Mouse (Mus musculus) MEL (cell line): ENCODE measurements at regions not wholly inside any gene's neighbourhood (a gene's known extent, or its start where the extent isn't known, plus 50 kb on each side); places are given as distances from the start of the nearest gene placed in this dataset.

ENCODE experiments used
- DNase-seq: peaks from one replicate; pipeline ENCODE4 v3.0.0; 2011; ENCODE audit warnings: low read depth, low spot score
- H3K27ac ChIP-seq: 2 replicates; pipeline ENCODE4 v1.5.1; 2012; ENCODE audit warnings: low read depth, mild to moderate bottlenecking, control low read depth, low read length, moderate library complexity; ENCODE audit not compliant: control insufficient read depth
- H3K27me3 ChIP-seq, 2 experiments: fragments of 150-350 bp in 1 of 2; sonication (generic) in 1 of 2; 2 replicates each; pipeline ENCODE4 v1.6.1; 2012; ENCODE audit warnings: low read length in 2 of 2, mild to moderate bottlenecking in 2 of 2, improper control_type of control experiment in 1 of 2, moderate library complexity in 1 of 2; ENCODE audit not compliant: insufficient read depth in 2 of 2, control insufficient read depth in 1 of 2
- H3K36me3 ChIP-seq, 2 experiments: 2 replicates each; pipeline ENCODE4 v1.6.1; 2012 to 2014; ENCODE audit warnings: low read length in 2 of 2, improper control_type of control experiment in 1 of 2, inconsistent platforms in 1 of 2, mild to moderate bottlenecking in 1 of 2; ENCODE audit not compliant: insufficient read depth in 2 of 2, control insufficient read depth in 1 of 2
- H3K4me1 ChIP-seq, 2 experiments: fragments of 150-350 bp in 1 of 2; sonication (generic) in 1 of 2; 2 replicates each; pipeline ENCODE4 v1.6.1; 2012; ENCODE audit warnings: low read length in 2 of 2, improper control_type of control experiment in 1 of 2, mild to moderate bottlenecking in 1 of 2; ENCODE audit not compliant: insufficient read depth in 2 of 2, control insufficient read depth in 1 of 2
- H3K4me3 ChIP-seq, 2 experiments: fragments of 150-350 bp in 1 of 2; sonication (generic) in 1 of 2; 2 replicates each; pipeline ENCODE4 v1.5.1; 2012; ENCODE audit warnings: low read depth in 2 of 2, low read length in 2 of 2, mild to moderate bottlenecking in 2 of 2, moderate library complexity in 2 of 2, control low read depth in 1 of 2, improper control_type of control experiment in 1 of 2; ENCODE audit not compliant: control insufficient read depth in 1 of 2, insufficient read depth in 1 of 2
- H3K79me2 ChIP-seq: 2 replicates; pipeline ENCODE4 v1.6.1; 2012; ENCODE audit warnings: mild to moderate bottlenecking, low read length, moderate library complexity; ENCODE audit not compliant: control insufficient read depth, poor library complexity, insufficient read depth
- H3K9ac ChIP-seq: 2 replicates; pipeline ENCODE4 v1.6.1; 2012; ENCODE audit warnings: low read depth, mild to moderate bottlenecking, control low read depth, low read length, moderate library complexity; ENCODE audit not compliant: control insufficient read depth, poor library complexity, severe bottlenecking
- H3K9me3 ChIP-seq: fragments of 150-350 bp; sonication (generic); replicated peaks from 2 replicates; pipeline ENCODE4 v1.6.1; 2012; ENCODE audit warnings: mild to moderate bottlenecking, low read length, improper control_type of control experiment, moderate library complexity; ENCODE audit not compliant: insufficient read depth
- BHLHE40 ChIP-seq: IDR thresholded peaks from 2 replicates; pipeline ENCODE4 v1.6.1; 2012; ENCODE audit warnings: low read depth, mild to moderate bottlenecking, inconsistent platforms, low read length, improper control_type of control experiment, borderline replicate concordance
- CHD1 ChIP-seq: IDR thresholded peaks from 2 replicates; pipeline ENCODE4 v1.6.1; 2012; ENCODE audit warnings: low read depth, mild to moderate bottlenecking, inconsistent platforms, low read length, improper control_type of control experiment
- CHD2 ChIP-seq: IDR thresholded peaks from 2 replicates; pipeline ENCODE4 v1.6.1; 2011; ENCODE audit warnings: low read length, improper control_type of control experiment
- CTCF ChIP-seq, 3 experiments: IDR thresholded peaks in 2 of 3; conservative IDR thresholded peaks in 1 of 3; 2 replicates each; pipeline ENCODE4 v1.5.1; 2011 to 2012; ENCODE audit warnings: low read length in 3 of 3, low read depth in 2 of 3, mild to moderate bottlenecking in 2 of 3, improper control_type of control experiment in 1 of 3, inconsistent platforms in 1 of 3, mixed read lengths in 1 of 3, moderate library complexity in 1 of 3; ENCODE audit not compliant: control insufficient read depth in 1 of 3, insufficient read depth in 1 of 3, poor library complexity in 1 of 3, severe bottlenecking in 1 of 3
- E2F4 ChIP-seq: IDR thresholded peaks from 2 replicates; pipeline ENCODE4 v1.6.1; 2011; ENCODE audit warnings: low read depth, low read length, improper control_type of control experiment, borderline replicate concordance
- EP300 ChIP-seq, 2 experiments: IDR thresholded peaks; 2 replicates each; pipeline ENCODE4 v1.6.1; 2011; ENCODE audit warnings: improper control_type of control experiment in 2 of 2, low read length in 2 of 2, low read depth in 1 of 2, mild to moderate bottlenecking in 1 of 2
- MAFK ChIP-seq: IDR thresholded peaks from 2 replicates; pipeline ENCODE4 v1.6.1; 2011; ENCODE audit warnings: low read depth, mild to moderate bottlenecking, low read length, improper control_type of control experiment, borderline replicate concordance
- MAX ChIP-seq: IDR thresholded peaks from 2 replicates; pipeline ENCODE4 v1.6.1; 2011; ENCODE audit warnings: low read length, improper control_type of control experiment
- MXI1 ChIP-seq: IDR thresholded peaks from 2 replicates; pipeline ENCODE4 v1.6.1; 2011; ENCODE audit warnings: mild to moderate bottlenecking, low read depth, low read length, improper control_type of control experiment
- NELFE ChIP-seq: IDR thresholded peaks from 2 replicates; pipeline ENCODE4 v1.6.1; 2011; ENCODE audit warnings: low read depth, low read length, improper control_type of control experiment
- NRF1 ChIP-seq: IDR thresholded peaks from 2 replicates; pipeline ENCODE4 v1.6.1; 2014; ENCODE audit warnings: low read depth, mild to moderate bottlenecking, inconsistent platforms, low read length, improper control_type of control experiment, moderate library complexity; ENCODE audit not compliant: poor library complexity, insufficient read depth, severe bottlenecking
- POLR2A ChIP-seq, 2 experiments: IDR thresholded peaks; 2 replicates each; pipeline ENCODE4 v1.6.1; 2011 to 2012; ENCODE audit warnings: low read length in 2 of 2, mild to moderate bottlenecking in 2 of 2, control low read depth in 1 of 2, improper control_type of control experiment in 1 of 2, low read depth in 1 of 2, moderate library complexity in 1 of 2; ENCODE audit not compliant: control insufficient read depth in 1 of 2, insufficient read depth in 1 of 2, poor library complexity in 1 of 2
- POLR2AphosphoS5 ChIP-seq: IDR thresholded peaks from 2 replicates; pipeline ENCODE4 v1.6.1; 2012; ENCODE audit warnings: low read depth, borderline replicate concordance, mild to moderate bottlenecking, inconsistent platforms, low read length, moderate library complexity, mixed read lengths
- RCOR1 ChIP-seq: IDR thresholded peaks from 2 replicates; pipeline ENCODE4 v1.6.1; 2012; ENCODE audit warnings: low read depth, mild to moderate bottlenecking, inconsistent platforms, low read length, improper control_type of control experiment
- TAL1 ChIP-seq: IDR thresholded peaks from 2 replicates; pipeline ENCODE4 v1.6.1; 2012; ENCODE audit warnings: mild to moderate bottlenecking, inconsistent platforms, low read length, moderate library complexity, mixed read lengths
- UBTF ChIP-seq: IDR thresholded peaks from 2 replicates; pipeline ENCODE4 v1.6.1; 2012; ENCODE audit warnings: low read depth, mild to moderate bottlenecking, inconsistent platforms, low read length, improper control_type of control experiment, moderate library complexity, borderline replicate concordance; ENCODE audit not compliant: insufficient read depth
- USF2 ChIP-seq, 2 experiments: IDR thresholded peaks; 2 replicates each; pipeline ENCODE4 v1.6.1; 2011 to 2012; ENCODE audit warnings: improper control_type of control experiment in 2 of 2, low read length in 2 of 2, borderline replicate concordance in 1 of 2, inconsistent platforms in 1 of 2, low read depth in 1 of 2, mild to moderate bottlenecking in 1 of 2; ENCODE audit not compliant: insufficient read depth in 1 of 2
- ZNF384 ChIP-seq: IDR thresholded peaks from 2 replicates; pipeline ENCODE4 v1.6.1; 2012; ENCODE audit warnings: low read depth, mild to moderate bottlenecking, inconsistent platforms, low read length, improper control_type of control experiment

DNA sequence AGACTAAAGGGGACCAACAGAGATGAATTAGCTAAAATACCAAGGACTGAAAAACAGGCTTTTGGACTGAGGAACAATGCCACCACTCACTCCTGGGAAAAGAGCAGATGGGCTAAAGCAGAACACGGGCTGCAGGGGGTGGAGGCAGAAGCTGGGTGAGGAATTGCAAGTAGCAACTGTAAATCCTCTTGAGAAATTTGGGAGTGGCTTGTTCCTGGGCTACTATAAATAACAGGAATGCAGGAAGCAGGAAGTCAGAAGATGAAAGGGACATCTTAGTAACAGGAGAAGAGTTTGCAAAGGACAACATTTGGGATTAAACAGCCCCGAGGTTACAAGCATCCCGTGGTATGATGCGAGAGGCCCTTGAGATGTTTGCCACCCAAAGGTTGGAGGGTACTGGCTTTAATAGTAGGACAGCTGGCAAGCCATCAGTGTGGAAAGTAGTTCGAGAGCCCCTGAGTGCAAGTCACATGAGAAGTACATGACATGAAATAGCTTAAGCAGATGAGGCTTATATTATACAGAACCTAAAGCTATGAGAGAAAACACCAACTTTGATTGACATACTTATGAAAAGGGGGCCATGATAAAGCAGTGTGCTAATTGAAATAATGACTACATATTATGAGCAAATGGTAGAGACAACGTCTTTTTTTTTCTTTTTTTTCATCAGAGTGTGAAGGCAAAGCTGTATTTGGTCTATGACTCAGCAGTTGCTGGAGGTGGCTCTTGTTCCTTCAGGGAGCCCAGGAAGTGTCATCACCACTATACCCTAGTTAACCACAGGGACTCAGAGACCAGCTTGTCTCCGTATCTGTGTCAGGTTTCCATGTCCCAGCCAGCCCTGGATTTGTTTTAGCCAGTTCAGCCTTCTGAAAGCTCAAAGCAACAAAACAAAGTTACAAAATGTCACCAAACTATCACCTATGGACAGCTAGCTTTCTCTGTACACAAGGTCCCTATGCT, 357.6 kb upstream of the Acvr2a start:
- Histone ChIP-seq H3K27ac (no peak overlapping the region), H3K79me2 (no peaks in the 10 kb centered on the region), H3K9me3 (no peaks in the 10 kb centered on the region)
- TF ChIP-seq NELFE: no peak
- TF ChIP-seq, all 39 proteins: peak for 0
- H3K4me1 ChIP-seq: no peaks in the 10 kb centered on the region
- H3K36me3 ChIP-seq: no peaks in the 10 kb centered on the region
- H3K27me3 ChIP-seq: no peaks in the 10 kb centered on the region
- no peak overlapping the region for H3K4me3 ChIP-seq
- DNase-seq: no peak
- H3K9ac ChIP-seq: no peak overlapping the region

DNA sequence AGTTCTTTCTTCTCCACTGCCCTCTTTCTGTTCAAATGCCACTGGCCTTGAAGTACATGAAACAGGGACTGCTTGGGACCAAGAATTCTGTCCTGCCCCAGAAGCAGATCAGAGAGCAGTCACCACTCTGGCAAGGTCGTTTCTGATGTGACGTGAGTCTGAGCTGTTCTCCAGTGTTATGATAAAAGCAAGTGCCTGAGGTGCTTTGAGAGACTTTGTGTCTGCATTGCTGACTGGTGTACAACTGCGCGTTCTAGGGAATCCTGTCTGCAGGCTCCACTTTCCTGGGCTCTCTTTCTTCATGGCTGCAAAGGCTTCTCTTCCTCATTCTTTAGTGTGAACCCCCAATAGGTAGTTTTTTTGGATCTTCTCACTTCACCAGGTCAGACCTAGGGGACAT, 356.8 kb upstream of the Acvr2a start:
- Histone ChIP-seq H3K4me1 (no peaks in the 10 kb centered on the region), H3K9ac (no peak overlapping the region), H3K79me2 (no peaks in the 10 kb centered on the region), H3K4me3 (no peak overlapping the region), H3K36me3 (no peaks in the 10 kb centered on the region), H3K9me3 (no peaks in the 10 kb centered on the region), H3K27me3 (no peaks in the 10 kb centered on the region), H3K27ac (no peak overlapping the region)
- TF ChIP-seq RCOR1 (no peak), NRF1 (no peak), BHLHE40 (no peak), MAFK (no peak), MAX (no peak), MXI1 (no peak), TAL1 (no peak), ZNF384 (no peak)
- no peak for DNase-seq

DNA sequence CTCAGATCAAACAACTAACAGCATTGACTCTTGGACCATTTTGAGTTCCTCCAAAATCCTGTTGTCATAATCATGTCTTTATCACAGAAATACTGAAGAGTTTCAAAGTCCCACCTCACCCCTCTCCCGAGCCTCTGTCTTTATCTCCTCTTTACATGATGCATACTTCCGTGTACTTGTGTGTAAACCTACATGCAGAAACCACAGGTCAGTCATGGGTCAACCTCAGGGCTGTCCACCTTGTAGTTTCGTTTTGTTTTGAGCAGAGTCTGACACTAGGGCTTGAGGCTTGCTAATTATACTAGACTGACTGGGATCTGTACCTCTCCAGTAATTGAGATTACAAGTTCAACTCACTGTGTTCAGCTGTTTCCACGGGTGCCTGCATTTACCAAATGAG, 348.4 kb upstream of the Acvr2a start:
- H3K36me3 ChIP-seq: no peaks in the 10 kb centered on the region
- H3K9me3 ChIP-seq: no peaks in the 10 kb centered on the region
- H3K27me3 ChIP-seq: no peaks in the 10 kb centered on the region
- no peaks in the 10 kb centered on the region for H3K79me2 ChIP-seq
- H3K4me3 ChIP-seq: no peak overlapping the region
- H3K9ac ChIP-seq: no peak overlapping the region
- no peak overlapping the region for H3K27ac ChIP-seq
- TF ChIP-seq E2F4: no peak
- no peak for TF ChIP-seq USF2 (IDR thresholded peaks at IDR 0.05; ENCODE audit: borderline replicate concordance in 1 of 2, insufficient read depth in 1 of 2, low read depth in 1 of 2, low read length in 2 of 2)
- no peak for TF ChIP-seq CHD1
- TF ChIP-seq RCOR1: no peak
- TF ChIP-seq POLR2AphosphoS5: no peak
- no peak for TF ChIP-seq MXI1
- TF ChIP-seq POLR2A (IDR thresholded peaks at IDR 0.05; ENCODE audit: control insufficient read depth in 1 of 2, insufficient read depth in 1 of 2, low read depth in 1 of 2, low read length in 2 of 2, poor library complexity in 1 of 2): no peak
- TF ChIP-seq UBTF: no peak
- no peak for TF ChIP-seq EP300 (IDR thresholded peaks at IDR 0.05; ENCODE audit: low read depth in 1 of 2, low read length in 2 of 2)
- no peak for TF ChIP-seq BHLHE40
- no peak for TF ChIP-seq CHD2
- no peak for TF ChIP-seq CTCF (IDR thresholded peaks at IDR 0.05 in 2 of 3, conservative IDR thresholded peaks at IDR 0.05 in 1 of 3; ENCODE audit: control insufficient read depth in 1 of 3, insufficient read depth in 1 of 3, low read depth in 2 of 3, low read length in 3 of 3, poor library complexity in 1 of 3, severe bottlenecking in 1 of 3)
- H3K4me1 ChIP-seq: no peaks in the 10 kb centered on the region
- no peak for DNase-seq
